Mouse (Mus musculus): Measurements from ENCODE around the gene Cox4i1. TPM values are rescaled to one million over a fixed set of nuclear protein-coding genes. Genes with fewer than 3 reads are reported as not detected.
"Not testable (repeated sequence)": the region's sequence is repeated elsewhere in the genome, so short reads cannot be mapped to it uniquely, and the experiment has no call there.

Cox4i1 gene
- polyA plus RNA-seq, 1 experiment from 2014 or later: 1,738 TPM

DNA sequence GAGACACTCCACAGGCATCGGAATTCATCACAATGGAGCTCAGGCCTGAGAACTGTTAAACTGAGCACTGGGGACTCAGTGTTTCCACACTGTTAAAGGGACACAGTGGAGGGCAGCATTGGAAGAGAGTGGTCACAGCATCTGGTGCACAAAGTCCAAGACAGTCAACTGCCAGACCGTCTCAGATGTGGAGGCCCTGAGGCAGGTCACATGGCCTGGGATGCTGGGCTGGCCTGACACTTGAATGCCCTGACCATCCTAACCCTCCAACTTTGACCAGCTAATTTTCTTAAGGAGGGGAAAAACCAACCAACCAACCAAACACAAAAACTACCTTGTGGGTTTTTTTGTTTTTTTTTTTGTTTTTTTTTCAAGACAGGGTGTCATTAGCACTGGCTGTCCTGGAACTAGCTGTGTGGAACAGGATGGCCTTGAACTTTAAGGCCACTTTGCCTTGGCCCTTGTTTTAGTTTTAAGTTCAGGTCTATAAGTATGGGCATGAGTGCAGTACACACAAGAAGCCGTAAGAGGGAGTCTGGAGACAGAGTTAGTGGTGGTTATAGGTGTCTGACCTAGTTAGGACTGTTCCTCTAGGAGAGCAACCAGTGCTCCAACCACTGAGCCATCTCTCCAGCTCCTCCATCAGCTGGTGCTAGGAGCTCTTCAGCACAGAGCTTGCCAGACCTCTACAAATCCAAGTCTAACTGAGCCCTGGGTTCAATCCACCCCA lies 2.1 kb upstream of the Cox4i1 start:
- H3K27me3 ChIP-seq (replicated peaks): no peaks in the 10 kb centered on the region
- no peak for ATAC-seq (ENCODE audit: extremely low read depth, insufficient number of reproducible peaks, low FRiP score, low TSS enrichment)
- peak overlapping the region; percentile 91 for H3K4me3 ChIP-seq
- H3K9ac ChIP-seq: peak overlapping the region; percentile 98
- H3K9me3 ChIP-seq: no peaks in the 10 kb centered on the region
- peaks cover 56% of the 10 kb centered on the region for H3K4me1 ChIP-seq
- 67% methylated on average over 3 of the region's 3 CpGs for WGBS
- H3K4me2 ChIP-seq: peak overlapping the region; percentile 71
- H3K36me3 ChIP-seq: peaks cover 21% of the 10 kb centered on the region
- H3K27ac ChIP-seq (replicated peaks): no peak overlapping the region

DNA sequence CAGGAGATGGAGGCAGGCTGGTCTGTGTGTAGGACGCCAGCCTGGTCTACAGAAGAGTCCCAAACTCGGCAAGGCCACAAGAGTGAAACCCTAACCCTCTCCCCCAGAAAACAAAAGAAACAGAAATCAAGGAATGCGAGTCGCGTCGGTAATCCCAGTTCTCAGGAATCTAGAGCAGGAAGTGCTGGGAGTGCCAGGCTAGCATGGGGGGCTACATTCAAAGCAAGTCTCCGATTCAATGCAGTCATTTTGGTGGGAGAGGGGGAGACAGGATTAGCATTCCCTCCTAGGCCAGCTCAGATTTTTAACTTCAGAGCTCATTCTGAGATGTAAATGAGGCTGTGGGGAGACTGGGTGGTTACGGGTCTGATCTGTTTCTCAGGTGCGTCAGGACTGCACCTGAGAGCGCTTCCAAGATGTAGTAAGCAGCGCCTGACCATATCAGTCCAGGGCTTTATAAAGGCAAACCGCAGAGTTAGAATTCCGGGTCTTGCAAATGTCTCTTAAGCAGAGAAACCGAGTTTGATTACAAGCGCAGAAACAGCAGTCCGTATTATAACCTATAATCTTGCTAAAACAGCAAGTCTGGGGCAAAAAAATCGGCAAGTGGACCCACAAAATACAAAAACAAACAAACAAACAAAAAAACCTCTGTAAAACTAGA lies 1.1 kb upstream of the Cox4i1 start:
- Histone ChIP-seq H3K27ac (replicated peaks) (peak overlapping the region; percentile 88; the same call in 1 of the 2 replicates), H3K36me3 (peaks cover 31% of the 10 kb centered on the region), H3K9me3 (no peaks in the 10 kb centered on the region), H3K4me1 (peaks cover 63% of the 10 kb centered on the region), H3K9ac (peak overlapping the region; percentile 98), H3K4me3 (peak overlapping the region; percentile 91), H3K27me3 (replicated peaks) (no peaks in the 10 kb centered on the region), H3K4me2 (peak overlapping the region; percentile 71)
- WGBS: 4% methylated on average over 17 of the region's 17 CpGs
- ATAC-seq (ENCODE audit: extremely low read depth, insufficient number of reproducible peaks, low FRiP score, low TSS enrichment): no peak

DNA sequence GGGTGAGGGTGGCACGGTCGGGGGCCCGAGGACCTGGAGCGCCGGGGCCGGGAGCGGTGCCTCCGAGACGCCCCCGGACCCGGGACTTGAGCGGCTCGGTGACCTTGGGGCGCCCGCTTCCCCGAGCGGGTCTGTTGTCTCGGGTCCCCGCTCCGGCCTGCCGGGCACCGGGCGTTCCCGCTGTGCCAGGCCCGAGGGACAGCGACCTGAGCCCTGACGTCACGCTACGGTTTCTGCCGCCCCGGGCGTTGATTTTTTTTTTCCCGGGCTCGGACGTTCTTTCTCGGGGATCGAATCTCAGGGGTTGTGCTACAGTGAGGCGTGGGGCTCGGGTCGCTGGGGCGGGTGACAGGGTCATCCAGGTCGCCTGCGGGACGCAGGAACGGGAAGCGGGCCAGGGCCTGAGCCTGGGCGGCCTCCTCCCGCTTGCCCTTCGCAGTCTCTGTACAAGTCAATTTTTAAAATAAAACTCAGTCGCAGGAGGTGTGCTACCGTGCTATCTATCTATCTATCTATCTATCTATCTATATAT lies 418 bp downstream of the Cox4i1 start, which contains the start of gene Emc8:
TSS of gene Emc8 (minus strand) at position 200 of the 532 bp plus-strand sequence.
- H3K4me1 ChIP-seq: peaks cover 69% of the 10 kb centered on the region

DNA sequence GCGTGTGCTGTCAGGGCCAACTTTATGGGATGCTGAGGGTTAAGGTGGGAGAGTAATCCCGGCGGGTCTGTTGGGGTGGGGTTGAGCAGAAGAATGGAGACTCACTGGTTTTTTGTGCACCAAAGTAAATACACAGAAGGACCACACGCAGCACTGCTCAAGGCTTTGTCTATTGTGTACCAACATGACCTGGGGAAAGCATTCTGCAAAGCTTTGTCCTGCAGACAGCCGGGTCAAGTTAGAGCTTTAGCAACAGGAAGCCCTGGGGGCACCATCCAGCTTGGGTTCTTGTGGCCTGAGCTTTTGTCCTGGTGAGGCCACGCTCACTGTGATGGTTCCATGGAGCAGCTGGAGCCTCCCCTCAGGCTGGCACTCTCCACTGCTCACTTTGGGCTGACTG lies 3.8 kb downstream of the Cox4i1 start:
- peaks cover 38% of the 10 kb centered on the region for H3K4me1 ChIP-seq
- H3K27ac ChIP-seq (replicated peaks): no peak overlapping the region
- 79% methylated on average over 6 of the region's 6 CpGs for WGBS
- H3K9ac ChIP-seq: no peak overlapping the region
- H3K4me3 ChIP-seq: no peak overlapping the region
- H3K4me2 ChIP-seq: no peak overlapping the region
- no peaks in the 10 kb centered on the region for H3K9me3 ChIP-seq
- H3K27me3 ChIP-seq (replicated peaks): no peaks in the 10 kb centered on the region
- ATAC-seq (ENCODE audit: extremely low read depth, insufficient number of reproducible peaks, low FRiP score, low TSS enrichment): no peak
- H3K36me3 ChIP-seq: peaks cover 68% of the 10 kb centered on the region

More for the DNA sequence above, 418 bp downstream of the Cox4i1 start, which contains the start of gene Emc8:
- H3K9me3 ChIP-seq: no peaks in the 10 kb centered on the region
- peaks cover 46% of the 10 kb centered on the region for H3K36me3 ChIP-seq
- peak within 1 kb of the TSS; percentile 83 for H3K4me2 ChIP-seq
- no peaks in the 10 kb centered on the region for H3K27me3 ChIP-seq (replicated peaks)
- WGBS: under 1% methylated on average over 51 of the region's 51 CpGs
- peak within 1 kb of the TSS; percentile 99 for H3K9ac ChIP-seq
- peak within 1 kb of the TSS; percentile 91 for H3K27ac ChIP-seq (replicated peaks)
- peak; percentile 40 for ATAC-seq (ENCODE audit: extremely low read depth, insufficient number of reproducible peaks, low FRiP score, low TSS enrichment)
- peak within 1 kb of the TSS; percentile 91 for H3K4me3 ChIP-seq

DNA sequence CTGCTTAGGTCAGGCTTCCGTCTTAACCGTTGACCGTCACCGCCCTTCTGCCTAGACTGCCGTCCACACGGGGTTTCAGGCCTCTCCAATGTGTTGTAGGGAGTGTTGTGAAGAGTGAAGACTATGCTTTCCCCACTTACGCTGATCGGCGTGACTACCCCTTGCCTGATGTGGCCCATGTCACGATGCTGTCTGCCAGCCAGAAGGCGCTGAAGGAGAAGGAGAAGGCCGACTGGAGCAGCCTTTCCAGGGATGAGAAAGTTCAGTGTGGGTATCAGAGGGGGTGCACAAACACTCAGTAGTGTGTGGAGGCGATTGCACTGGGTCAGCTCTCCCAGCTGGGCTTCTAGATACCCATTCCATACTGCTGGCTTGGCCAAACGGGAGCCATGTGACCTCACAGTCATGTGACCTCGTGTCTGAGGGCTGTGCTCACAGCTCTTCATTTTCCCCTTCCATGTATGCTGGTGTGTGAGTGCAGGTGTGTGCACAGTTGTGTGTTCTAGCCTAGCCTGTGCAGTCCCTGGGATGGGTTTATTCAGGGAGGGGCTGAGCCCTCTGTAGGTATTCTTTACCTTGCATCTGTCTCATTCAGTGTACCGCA lies 4.7 kb downstream of the Cox4i1 start:
- Histone ChIP-seq H3K9ac (no peak overlapping the region), H3K4me1 (peaks cover 35% of the 10 kb centered on the region), H3K27me3 (replicated peaks) (no peaks in the 10 kb centered on the region; the same call in 1 of the 2 replicates), H3K27ac (replicated peaks) (no peak overlapping the region), H3K36me3 (peaks cover 74% of the 10 kb centered on the region), H3K4me3 (no peak overlapping the region), H3K4me2 (no peak overlapping the region), H3K9me3 (no peaks in the 10 kb centered on the region)
- 88% methylated on average over 16 of the region's 16 CpGs for WGBS
- no peak for ATAC-seq (ENCODE audit: extremely low read depth, insufficient number of reproducible peaks, low FRiP score, low TSS enrichment)

DNA sequence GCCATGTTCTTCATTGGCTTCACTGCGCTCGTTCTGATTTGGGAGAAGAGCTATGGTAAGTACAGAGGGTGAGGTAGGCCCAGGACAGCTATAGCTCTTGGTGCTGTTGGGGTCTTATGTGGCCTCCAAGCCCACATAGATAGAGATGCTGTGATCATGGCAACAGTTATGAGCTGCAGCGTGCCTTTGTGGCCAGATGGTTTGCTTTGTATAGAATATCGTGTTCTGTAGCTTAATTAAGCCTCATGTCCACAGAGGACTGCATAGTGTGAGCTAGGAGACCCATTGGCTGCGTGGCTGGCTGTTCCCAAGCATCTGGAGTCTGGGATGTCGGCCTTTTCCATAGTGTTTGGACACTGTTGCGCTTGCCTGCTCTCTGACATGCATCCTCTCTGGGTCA lies 5.3 kb downstream of the Cox4i1 start:
- peaks cover 35% of the 10 kb centered on the region for H3K4me1 ChIP-seq
- no peaks in the 10 kb centered on the region for H3K9me3 ChIP-seq
- no peaks in the 10 kb centered on the region; the same call in 1 of the 2 replicates for H3K27me3 ChIP-seq (replicated peaks)
- no peak overlapping the region for H3K27ac ChIP-seq (replicated peaks)
- no peak overlapping the region for H3K9ac ChIP-seq
- H3K36me3 ChIP-seq: peaks cover 74% of the 10 kb centered on the region
- no peak overlapping the region for H3K4me2 ChIP-seq
- no peak for ATAC-seq (ENCODE audit: extremely low read depth, insufficient number of reproducible peaks, low FRiP score, low TSS enrichment)
- no peak overlapping the region for H3K4me3 ChIP-seq
- WGBS: 92% methylated on average over 7 of the region's 7 CpGs

DNA sequence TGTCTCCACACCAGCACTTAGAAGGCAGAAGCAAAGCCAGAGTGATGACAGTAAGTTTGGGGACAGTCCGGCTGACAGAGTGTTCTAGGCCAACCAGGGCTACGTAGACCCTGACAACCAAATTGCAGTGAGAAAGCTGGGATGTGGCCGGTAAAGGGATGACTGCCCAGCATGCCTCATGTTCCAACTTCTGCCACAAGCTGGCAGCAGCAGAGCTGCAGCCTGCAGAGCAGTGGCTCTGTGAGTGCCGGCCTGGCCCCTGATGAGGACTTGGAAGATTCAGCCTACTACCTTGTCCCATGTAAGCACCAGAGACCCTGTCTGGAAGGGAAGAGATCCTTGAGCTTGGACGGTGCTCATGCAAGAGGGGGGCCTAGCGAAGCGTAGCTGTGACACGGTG lies 7.7 kb downstream of the Cox4i1 start:
- Histone ChIP-seq H3K9me3 (no peaks in the 10 kb centered on the region), H3K4me2 (no peak overlapping the region), H3K9ac (no peak overlapping the region), H3K36me3 (peaks cover 59% of the 10 kb centered on the region), H3K4me1 (peaks cover 19% of the 10 kb centered on the region), H3K4me3 (no peak overlapping the region), H3K27ac (replicated peaks) (no peak overlapping the region), H3K27me3 (replicated peaks) (peaks cover 12% of the 10 kb centered on the region)
- no peak for ATAC-seq (ENCODE audit: extremely low read depth, insufficient number of reproducible peaks, low FRiP score, low TSS enrichment)
- WGBS: 67% methylated on average over 8 of the region's 8 CpGs

DNA sequence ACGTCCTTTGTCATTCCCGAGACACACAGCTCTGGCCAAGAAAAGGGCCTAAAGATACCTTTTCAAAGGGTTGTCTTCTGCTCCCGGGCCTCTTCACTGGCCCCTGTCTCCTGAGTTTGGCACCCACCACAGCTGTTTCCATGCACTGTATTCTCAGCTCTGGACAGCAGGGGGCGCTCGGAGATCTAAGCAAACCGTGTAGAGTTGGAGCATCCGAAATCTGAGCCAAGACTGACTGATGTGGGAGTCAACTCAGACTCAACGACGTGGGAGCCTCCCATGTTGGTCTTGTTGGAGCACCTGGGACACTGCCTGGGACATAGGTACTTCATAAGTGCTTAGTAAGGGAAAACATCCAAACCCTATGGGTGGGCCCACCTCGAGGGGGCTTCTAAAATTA lies 10.4 kb downstream of the Cox4i1 start:
- 12% methylated on average over 10 of the region's 10 CpGs for WGBS
- Histone ChIP-seq H3K27ac (replicated peaks) (no peak overlapping the region), H3K36me3 (peaks cover 31% of the 10 kb centered on the region), H3K9ac (no peak overlapping the region), H3K4me1 (peaks cover 4% of the 10 kb centered on the region; the same call in 1 of the 2 replicates), H3K4me2 (no peak overlapping the region), H3K9me3 (no peaks in the 10 kb centered on the region), H3K27me3 (replicated peaks) (peaks cover 28% of the 10 kb centered on the region), H3K4me3 (no peak overlapping the region)
- no peak for ATAC-seq (ENCODE audit: extremely low read depth, insufficient number of reproducible peaks, low FRiP score, low TSS enrichment)

DNA sequence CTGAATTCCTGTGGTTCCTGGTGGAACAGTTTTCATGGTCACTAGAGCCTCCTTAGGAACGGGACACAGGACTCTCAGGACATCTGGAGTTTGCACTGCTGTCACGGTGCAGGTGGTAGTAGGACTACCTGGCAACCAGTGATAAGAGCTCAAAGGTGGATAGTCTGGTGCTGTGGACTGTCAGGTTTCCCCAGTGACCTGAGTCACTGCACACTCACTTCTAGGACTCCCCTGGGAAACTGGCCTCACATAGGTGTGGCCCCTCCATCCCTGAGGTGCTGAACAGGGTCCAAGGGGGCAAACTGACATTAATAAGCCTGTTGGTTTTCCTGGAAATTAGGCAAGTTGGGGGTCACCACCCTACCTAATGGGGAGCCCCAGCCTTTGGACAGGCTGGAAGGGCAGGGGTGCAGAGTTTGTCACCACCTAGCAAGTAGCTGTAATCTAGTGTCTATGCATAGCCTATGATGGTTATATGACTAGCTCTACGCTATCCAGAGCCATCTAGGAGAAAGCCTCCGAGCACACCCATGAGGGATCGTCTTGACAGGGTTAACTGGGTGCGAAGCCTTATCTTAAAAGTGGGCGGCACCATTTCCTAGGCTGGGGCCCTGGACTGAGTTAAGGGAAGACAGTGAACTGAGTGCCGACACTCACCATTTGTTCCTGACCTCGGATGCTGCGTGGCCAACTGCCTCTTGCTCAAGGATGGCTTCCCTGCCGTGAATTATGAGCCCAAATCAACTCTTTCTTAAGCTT lies 11.8 kb downstream of the Cox4i1 start:
- Histone ChIP-seq H3K9ac (peak overlapping the region; percentile 2), H3K4me2 (no peak overlapping the region), H3K27ac (replicated peaks) (no peak overlapping the region), H3K4me3 (no peak overlapping the region), H3K27me3 (replicated peaks) (peaks cover 28% of the 10 kb centered on the region), H3K4me1 (peaks cover 4% of the 10 kb centered on the region; the same call in 1 of the 2 replicates), H3K36me3 (peaks cover 22% of the 10 kb centered on the region), H3K9me3 (no peaks in the 10 kb centered on the region)
- ATAC-seq (ENCODE audit: extremely low read depth, insufficient number of reproducible peaks, low FRiP score, low TSS enrichment): no peak
- WGBS: 22% methylated on average over 11 of the region's 11 CpGs

DNA sequence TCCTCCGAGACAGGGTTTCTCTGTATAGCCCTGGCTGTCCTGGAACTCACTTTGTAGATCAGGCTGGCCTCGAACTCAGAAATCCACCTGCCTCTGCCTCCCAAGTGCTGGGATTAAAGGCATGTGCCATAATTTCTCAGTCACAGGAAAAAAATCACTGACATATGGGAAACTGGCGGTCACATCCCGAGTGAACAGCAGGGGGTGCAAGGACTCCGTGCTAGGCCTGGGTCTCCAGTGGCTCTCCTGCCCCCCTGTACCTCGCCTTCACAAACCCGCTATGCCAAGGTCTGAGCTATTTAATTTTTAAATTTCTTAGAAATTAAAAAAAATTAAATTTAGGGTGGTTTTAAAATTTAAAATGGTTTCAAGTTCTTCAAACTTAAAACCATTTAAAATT lies 12.4 kb downstream of the Cox4i1 start:
- Histone ChIP-seq H3K9ac (peak overlapping the region; percentile 2), H3K36me3 (peaks cover 16% of the 10 kb centered on the region), H3K27me3 (replicated peaks) (peaks cover 28% of the 10 kb centered on the region)
- not testable (repeated sequence) for H3K9me3 ChIP-seq; H3K4me2 ChIP-seq; H3K27ac ChIP-seq (replicated peaks); H3K4me3 ChIP-seq; H3K4me1 ChIP-seq; ATAC-seq (ENCODE audit: extremely low read depth, insufficient number of reproducible peaks, low FRiP score, low TSS enrichment)
- 49% methylated on average over 7 of the region's 7 CpGs for WGBS

DNA sequence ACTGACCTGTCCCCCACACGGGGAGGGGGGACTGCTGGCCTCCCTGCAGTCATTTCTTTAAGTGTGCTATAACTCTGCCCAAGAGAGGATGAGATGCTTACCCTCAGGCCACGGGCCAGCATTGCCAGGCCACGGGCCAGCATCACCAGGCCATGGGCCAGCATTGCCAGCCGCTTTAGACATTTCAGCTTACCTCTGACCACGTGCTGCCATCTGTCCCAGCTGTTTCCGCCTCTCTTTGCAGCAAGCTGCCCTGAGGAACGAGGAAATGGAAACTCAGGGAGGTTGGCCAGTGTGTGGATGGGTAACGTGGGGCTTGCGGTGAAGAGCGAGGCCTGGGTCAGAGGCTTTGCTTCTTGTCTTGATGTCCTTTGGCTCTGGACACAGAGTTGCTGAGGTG lies 13.1 kb downstream of the Cox4i1 start:
- peaks cover 9% of the 10 kb centered on the region for H3K36me3 ChIP-seq
- H3K4me2 ChIP-seq: no peak overlapping the region
- no peak overlapping the region for H3K4me3 ChIP-seq
- H3K4me1 ChIP-seq: peaks cover 4% of the 10 kb centered on the region; the same call in 1 of the 2 replicates
- no peak overlapping the region for H3K27ac ChIP-seq (replicated peaks)
- H3K9me3 ChIP-seq: no peaks in the 10 kb centered on the region
- no peak for ATAC-seq (ENCODE audit: extremely low read depth, insufficient number of reproducible peaks, low FRiP score, low TSS enrichment)
- peaks cover 30% of the 10 kb centered on the region for H3K27me3 ChIP-seq (replicated peaks)
- 73% methylated on average over 10 of the region's 10 CpGs for WGBS
- H3K9ac ChIP-seq: no peak overlapping the region

All from heart, embryonic 13.5 days (tissue).